Mouse (Mus musculus): ENCODE measurements around the gene Gm21970.

Gm21970 gene

DNA sequence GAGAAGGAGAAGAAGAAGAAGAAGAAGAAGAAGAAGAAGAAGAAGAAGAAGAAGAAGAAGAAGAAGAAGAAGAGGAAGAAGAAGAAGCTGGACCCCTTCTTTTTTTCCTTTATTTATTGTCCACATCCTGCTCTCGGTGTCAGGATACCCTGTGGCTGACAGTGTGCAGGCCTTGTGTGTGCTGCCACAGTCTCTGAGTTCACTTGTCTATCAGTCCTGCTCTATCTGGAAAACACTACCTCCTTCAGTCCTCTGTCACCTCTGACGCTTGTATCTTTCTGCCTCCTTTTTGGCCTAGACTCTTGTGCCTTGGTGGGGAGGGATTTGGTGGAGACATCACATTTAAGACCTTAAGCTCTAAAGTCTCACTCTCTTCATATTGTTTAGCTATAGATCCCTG lies 71.9 kb downstream of the Gm21970 start:
- DNase-seq (ENCODE audit: low read depth), result no peak

DNA sequence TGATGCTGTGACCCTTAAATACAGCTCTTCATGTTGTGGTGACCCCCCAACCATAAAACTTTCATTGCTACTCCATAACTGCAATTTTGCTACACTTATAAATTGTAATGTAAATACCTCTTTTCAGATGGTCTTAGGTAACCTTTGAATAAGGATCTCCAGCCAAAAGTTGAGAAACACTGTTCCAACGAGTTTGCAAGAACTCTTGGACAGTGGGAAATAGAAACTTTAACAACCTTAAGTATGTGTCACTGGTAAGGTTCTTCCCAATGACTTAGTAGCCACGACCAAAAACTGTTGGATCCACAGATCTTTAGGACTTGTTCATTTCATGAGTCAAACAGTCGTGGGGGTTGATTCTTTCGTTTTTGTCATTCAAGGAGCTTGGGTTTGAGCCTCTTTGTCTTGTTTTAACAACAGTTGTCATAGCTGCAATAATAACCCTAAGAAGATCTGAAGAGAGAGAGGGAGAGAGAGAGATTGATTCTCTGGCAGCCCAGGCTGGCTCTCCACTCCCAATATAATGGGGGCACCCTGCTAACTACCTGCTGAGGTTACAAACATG lies 72.4 kb downstream of the Gm21970 start:
- DNase-seq (ENCODE audit: low read depth), result peak; percentile 55

DNA sequence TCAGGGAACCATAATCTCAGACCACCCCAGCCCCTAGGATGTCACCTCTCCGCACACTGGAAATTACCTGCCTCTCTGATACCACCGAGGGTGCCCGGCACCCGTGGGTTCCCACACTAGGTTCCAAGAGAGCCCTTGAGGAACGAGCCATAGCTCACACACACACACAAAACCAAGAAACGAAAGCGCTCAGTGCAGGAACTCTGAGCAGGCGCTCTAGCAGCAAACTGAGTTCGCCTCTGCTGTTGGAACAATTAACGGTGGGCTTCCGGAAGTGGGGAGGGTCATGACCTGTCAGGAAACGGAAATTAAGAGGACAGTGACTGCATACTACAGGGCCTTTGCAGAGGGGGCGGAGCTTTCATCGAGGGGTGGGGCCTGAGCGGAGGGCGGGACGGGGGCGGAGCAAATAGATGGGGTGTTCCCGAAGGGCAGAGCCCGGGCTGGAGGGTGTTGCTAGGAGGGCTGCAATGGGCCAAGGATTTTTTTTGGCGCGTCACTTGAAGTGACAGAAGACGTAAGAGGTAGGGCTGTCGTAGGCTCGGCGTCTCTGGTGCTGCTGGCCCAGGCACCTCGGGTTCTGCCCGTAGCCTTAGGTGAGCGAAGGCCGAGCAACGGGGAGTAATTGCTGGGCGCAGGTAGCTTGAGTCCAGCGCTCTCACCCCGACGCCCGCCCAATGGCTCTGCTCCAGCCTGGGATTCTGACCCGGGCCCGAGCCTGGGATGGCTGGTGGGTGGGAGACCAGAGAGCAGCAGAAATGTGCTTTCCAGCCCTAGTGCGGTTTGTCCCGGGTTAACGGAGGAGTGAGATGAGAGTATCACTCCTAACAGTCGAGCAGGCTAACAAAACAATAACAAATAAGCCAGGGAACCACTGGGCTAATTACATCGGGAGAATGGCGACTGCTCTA lies 73.3 kb downstream of the Gm21970 start:
- DNase-seq (ENCODE audit: low read depth), result peak; percentile 94

DNA sequence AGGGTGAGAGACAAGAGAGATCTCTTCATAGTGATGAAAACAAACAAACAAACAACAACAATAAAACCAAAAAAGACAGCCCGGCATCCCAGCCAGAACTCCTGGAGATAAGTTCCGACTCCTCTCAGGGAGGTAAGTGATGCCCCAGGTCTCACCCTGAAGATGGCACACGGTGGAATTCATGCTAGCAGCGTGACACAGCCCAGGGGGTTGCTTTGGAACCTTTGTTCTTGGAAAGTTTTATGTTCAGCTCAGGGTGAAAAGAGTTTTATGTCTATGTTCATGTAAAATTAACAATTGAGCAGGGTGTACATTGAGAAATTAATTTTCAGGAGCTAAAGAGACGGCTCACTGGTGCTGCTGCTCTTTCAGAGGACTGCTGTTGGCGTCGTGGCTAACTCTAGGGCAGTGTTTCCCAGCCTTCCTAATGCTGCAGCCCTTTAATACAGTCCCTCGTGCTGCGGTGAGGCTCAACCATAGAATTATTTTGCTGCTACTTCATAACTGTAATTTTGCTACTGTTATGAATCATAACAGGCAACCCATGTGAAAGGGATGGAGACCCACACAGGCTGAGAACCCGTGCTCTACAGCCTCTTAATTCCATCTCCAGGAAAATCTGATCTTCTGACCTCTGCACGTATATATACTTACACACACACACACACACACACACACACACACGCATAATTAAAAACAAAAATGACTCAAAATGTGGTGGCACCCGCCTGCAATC lies 74.2 kb downstream of the Gm21970 start:
- peak; percentile 56 for DNase-seq (ENCODE audit: low read depth)

DNA sequence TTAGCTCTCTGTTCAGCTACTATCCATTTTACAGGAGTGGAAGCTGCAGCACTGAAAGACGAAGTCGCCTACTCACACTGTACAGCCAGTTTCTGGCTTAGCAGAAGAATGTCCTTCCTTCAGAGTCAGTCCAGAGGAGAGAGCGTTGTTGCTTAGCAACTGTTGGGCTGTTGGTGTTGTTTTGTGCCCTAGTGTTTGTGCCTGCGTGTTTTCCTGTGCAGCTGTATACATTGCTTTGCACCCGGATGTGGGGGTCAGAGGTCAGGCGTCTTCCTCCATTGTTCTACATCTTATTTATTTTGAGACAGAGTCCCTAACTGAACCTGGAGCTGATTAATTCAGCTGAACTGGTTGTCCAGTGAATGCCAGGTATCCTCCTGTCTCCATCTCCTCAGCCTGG lies 75.0 kb downstream of the Gm21970 start:
- DNase-seq (ENCODE audit: low read depth), result peak; percentile 79

Measured in naive thymus-derived CD4-positive, alpha-beta T cell, adult 2 months (primary cell).